ENCODE assay signal across 20 mouse cellular contexts in genomic region chr2:130896944-130897343, GRCm38 (mm10). TPM values are rescaled to one million over a fixed set of nuclear protein-coding genes. Genes with fewer than 3 reads are reported as not detected.
DNase-seq lines count a peak whose midpoint lies in the region; ATAC-seq and TF ChIP-seq lines count a peak whose summit lies in the region.
"Had no signal": no experiment of that assay in that cellular context is flagged by ENCODE, and none has a peak within 500 bp of the region (broad histone marks: within the 10 kb centered on the region; RNA-seq: fewer than 3 reads in every experiment).

No protein-coding gene starts in this region.

- H3K9ac ChIP-seq in kidney, embryonic 14.5 days (ENCODE audit: low read depth, low read length) = no peak overlapping the region
- no peak overlapping the region for H3K9ac ChIP-seq in liver, embryonic 13.5 days
- no peak overlapping the region for H3K9ac ChIP-seq in liver, postnatal 0 days (replicated peaks)
- H3K9ac ChIP-seq in neural tube, embryonic 15.5 days (replicated peaks) = no peak overlapping the region
- H3K9ac ChIP-seq: embryonic facial prominence, embryonic 13.5 days; forebrain, embryonic 12.5 days; hindbrain, embryonic 12.5 days had no signal

- no peaks in the 10 kb centered on the region for H3K27me3 ChIP-seq in kidney, embryonic 14.5 days (ENCODE audit: control insufficient read depth, insufficient read depth, low read length)
- H3K27me3 ChIP-seq in liver, embryonic 13.5 days = no peaks in the 10 kb centered on the region
- H3K27me3 ChIP-seq in liver, postnatal 0 days (ENCODE audit: insufficient read depth, low read length) = no peaks in the 10 kb centered on the region
- H3K27me3 ChIP-seq in neural tube, embryonic 15.5 days (replicated peaks) = no peaks in the 10 kb centered on the region
- H3K27me3 ChIP-seq: embryonic facial prominence, embryonic 13.5 days; forebrain, embryonic 12.5 days; hindbrain, embryonic 12.5 days; Patski had no signal

- H3K4me2 ChIP-seq in kidney, embryonic 14.5 days (replicated peaks; ENCODE audit: low read depth, low read length) = no peak overlapping the region
- H3K4me2 ChIP-seq in liver, embryonic 13.5 days = no peak overlapping the region
- H3K4me2 ChIP-seq in liver, postnatal 0 days (ENCODE audit: low read depth, low read length) = no peak overlapping the region
- no peak overlapping the region for H3K4me2 ChIP-seq in neural tube, embryonic 15.5 days
- H3K4me2 ChIP-seq: embryonic facial prominence, embryonic 13.5 days; forebrain, embryonic 12.5 days; hindbrain, embryonic 12.5 days had no signal

- no peak for TF ChIP-seq CTCF in liver, postnatal 0 days (IDR thresholded peaks at IDR 0.05; ENCODE audit: low read depth)

- intact Hi-C loops in left cerebral cortex, postnatal 10 days (cut with DNase I) = loop anchor here (5.0 kb wide), 1 partner anchor 40 kb away; no protein-coding TSS in a partner anchor

- peak; percentile 46; the same call in 1 of the 2 replicates for ATAC-seq in kidney, embryonic 14.5 days (ENCODE audit: low FRiP score, low TSS enrichment)
- no peak for ATAC-seq in liver, embryonic 13.5 days (ENCODE audit: low read depth)
- ATAC-seq in liver, postnatal 0 days = no peak
- ATAC-seq in neural tube, embryonic 15.5 days (ENCODE audit: low FRiP score) = peak; percentile 59
- ATAC-seq: activated CD4-positive, CD25-positive, alpha-beta regulatory T cell, adult 4 months; forebrain, embryonic 16.5 days; Patski had no signal

- DNase-seq in kidney, adult 8-10 months = no peak
- no peak for DNase-seq in liver, embryonic 13.5 days
- no peak for DNase-seq in liver, postnatal 0 days
- DNase-seq in gastrocnemius, adult 8-10 months (ENCODE audit: low spot score in 2 of 2) = no peak
- DNase-seq in left cerebral cortex, postnatal 10 days (ENCODE audit: extremely low spot score in 1 of 2, low spot score in 2 of 2) = no peak
- DNase-seq: adrenal gland, postnatal 14 days; cerebellum, adult 11-12 months; cerebellum, adult 9-10 months; cerebellum, postnatal 25 days; gastrocnemius, postnatal 25 days; heart, postnatal 10 days; heart, postnatal 4 days had no signal

- no peak overlapping the region for H3K4me3 ChIP-seq in kidney, embryonic 14.5 days (ENCODE audit: low read length)
- no peak overlapping the region for H3K4me3 ChIP-seq in liver, embryonic 13.5 days (replicated peaks)
- H3K4me3 ChIP-seq in liver, postnatal 0 days (ENCODE audit: low read depth, low read length) = no peak overlapping the region
- no peak overlapping the region for H3K4me3 ChIP-seq in neural tube, embryonic 15.5 days (replicated peaks)
- H3K4me3 ChIP-seq: embryonic facial prominence, embryonic 13.5 days; forebrain, embryonic 12.5 days; hindbrain, embryonic 12.5 days had no signal

- H3K36me3 ChIP-seq in kidney, embryonic 14.5 days (ENCODE audit: control insufficient read depth, insufficient read depth, low read length) = no peaks in the 10 kb centered on the region
- no peaks in the 10 kb centered on the region for H3K36me3 ChIP-seq in liver, embryonic 13.5 days
- no peaks in the 10 kb centered on the region for H3K36me3 ChIP-seq in liver, postnatal 0 days (replicated peaks; ENCODE audit: insufficient read depth, low read length)
- H3K36me3 ChIP-seq in neural tube, embryonic 15.5 days = no peaks in the 10 kb centered on the region
- H3K36me3 ChIP-seq: forebrain, embryonic 12.5 days had no signal

- no peak overlapping the region for H3K27ac ChIP-seq in kidney, embryonic 14.5 days (ENCODE audit: low read depth, low read length)
- peak overlapping the region; percentile 67 for H3K27ac ChIP-seq in liver, embryonic 13.5 days
- peak overlapping the region; percentile 37 for H3K27ac ChIP-seq in liver, postnatal 0 days (ENCODE audit: low read depth)
- no peak overlapping the region for H3K27ac ChIP-seq in neural tube, embryonic 15.5 days (replicated peaks)
- H3K27ac ChIP-seq: embryonic facial prominence, embryonic 13.5 days; forebrain, embryonic 12.5 days; hindbrain, embryonic 12.5 days had no signal

- no peaks in the 10 kb centered on the region for H3K9me3 ChIP-seq in kidney, embryonic 14.5 days (ENCODE audit: control insufficient read depth, low read length)
- H3K9me3 ChIP-seq in liver, embryonic 13.5 days (replicated peaks) = no peaks in the 10 kb centered on the region
- H3K9me3 ChIP-seq in liver, postnatal 0 days (ENCODE audit: low read length) = no peaks in the 10 kb centered on the region
- H3K9me3 ChIP-seq in neural tube, embryonic 15.5 days (replicated peaks) = no peaks in the 10 kb centered on the region
- H3K9me3 ChIP-seq: embryonic facial prominence, embryonic 13.5 days; forebrain, embryonic 12.5 days; hindbrain, embryonic 12.5 days had no signal

- WGBS in kidney, embryonic 14.5 days = 50% methylated on average over 2 of the region's 2 CpGs
- WGBS in liver, embryonic 13.5 days (ENCODE audit: insufficient replicate concordance) = 83% methylated on average over 2 of the region's 2 CpGs
- 87% methylated on average over 2 of the region's 2 CpGs for WGBS in liver, postnatal 0 days (ENCODE audit: insufficient replicate concordance)
- WGBS in neural tube, embryonic 15.5 days = 27% methylated on average over 2 of the region's 2 CpGs

- no peak for TF ChIP-seq EP300 in liver, postnatal 0 days (IDR thresholded peaks at IDR 0.05; ENCODE audit: low read depth)

- no peaks in the 10 kb centered on the region for H3K4me1 ChIP-seq in kidney, embryonic 14.5 days (ENCODE audit: control insufficient read depth, insufficient read depth, low read length)
- H3K4me1 ChIP-seq in liver, embryonic 13.5 days (replicated peaks) = peaks cover 12% of the 10 kb centered on the region
- peaks cover 11% of the 10 kb centered on the region for H3K4me1 ChIP-seq in liver, postnatal 0 days (ENCODE audit: insufficient read depth)
- peaks cover 14% of the 10 kb centered on the region for H3K4me1 ChIP-seq in neural tube, embryonic 15.5 days
- H3K4me1 ChIP-seq: embryonic facial prominence, embryonic 13.5 days; forebrain, embryonic 12.5 days; hindbrain, embryonic 12.5 days had no signal

RNA-seq across cellular contexts. Expression of gene 4930402H24Rik, which starts 9.3 kb away (rescaled TPM):
- 20.6 and 35.0 TPM in 2 replicates for polyA plus RNA-seq in kidney, embryonic 14.5 days (2014; fragmentation: Nextera tagmentation; extraction: Ambion mirVana)
- 10.2 and 11.3 TPM in 2 replicates for polyA plus RNA-seq in liver, embryonic 13.5 days (2015; fragmentation: Nextera tagmentation; extraction: Ambion mirVana)
- polyA plus RNA-seq in liver, postnatal 0 days (2015; fragmentation: Nextera tagmentation; extraction: Ambion mirVana) = 6.6 and 8.9 TPM in 2 replicates
- polyA plus RNA-seq in neural tube, embryonic 15.5 days (2015; fragmentation: Nextera tagmentation; extraction: Ambion mirVana) = 75.5 and 85.3 TPM in 2 replicates
- 1 to 10 TPM; 2.0 to 4.0 (median 2.9) TPM for total RNA-seq in gastrocnemius, adult 8-10 months (2022)
- total RNA-seq in left cerebral cortex, postnatal 10 days (2021) = 10 to 100 TPM; 71.8 to 77.5 TPM

RNA-seq across cellular contexts. Expression of gene Atrn, which starts 9.4 kb away (rescaled TPM):
- 8.2 and 11.6 TPM in 2 replicates for polyA plus RNA-seq in kidney, embryonic 14.5 days (2014; fragmentation: Nextera tagmentation; extraction: Ambion mirVana)
- polyA plus RNA-seq in liver, embryonic 13.5 days (2015; fragmentation: Nextera tagmentation; extraction: Ambion mirVana) = 1.5 and 2.1 TPM in 2 replicates
- 4.3 and 6.3 TPM in 2 replicates for polyA plus RNA-seq in liver, postnatal 0 days (2015; fragmentation: Nextera tagmentation; extraction: Ambion mirVana)
- 12.5 and 13.7 TPM in 2 replicates for polyA plus RNA-seq in neural tube, embryonic 15.5 days (2015; fragmentation: Nextera tagmentation; extraction: Ambion mirVana)
- total RNA-seq in gastrocnemius, adult 8-10 months (2022) = 10 to 100 TPM; 11.4 to 15.0 (median 12.0) TPM
- 100 to 1,000 TPM; 117 to 120 TPM for total RNA-seq in left cerebral cortex, postnatal 10 days (2021)

Comparison
In these comparisons a context has a peak if more than half of its experiments do, and no peak if none do; other contexts are left out.
1. ATAC-seq: peak in kidney, embryonic 14.5 days (single experiment) and neural tube, embryonic 15.5 days (single experiment); none in liver, embryonic 13.5 days (single experiment) and liver, postnatal 0 days (single experiment).
2. H3K27ac ChIP-seq: peak in liver, embryonic 13.5 days (single experiment) and liver, postnatal 0 days (single experiment); none in kidney, embryonic 14.5 days (single experiment) and neural tube, embryonic 15.5 days (single experiment).